Mouse (Mus musculus) G1E (cell line): ENCODE data around the gene Ppp3ca.

Experiments used
- CTCF ChIP-seq: IDR thresholded peaks from 2 replicates; pipeline ENCODE4 v1.5.1; 2012; ENCODE audit warnings: low read depth, low read length, inconsistent platforms, mixed read lengths
- GATA1 ChIP-seq: IDR thresholded peaks from 2 replicates; pipeline ENCODE4 v1.6.1; 2012; ENCODE audit warnings: borderline replicate concordance, low read length, inconsistent platforms, mixed read lengths
- GATA2 ChIP-seq: IDR thresholded peaks from 2 replicates; pipeline ENCODE4 v1.6.1; 2012; ENCODE audit warnings: low read depth, low read length, inconsistent platforms, borderline replicate concordance
- POLR2AphosphoS5 ChIP-seq: IDR thresholded peaks from 2 replicates; pipeline ENCODE4 v1.6.1; 2012; ENCODE audit warnings: low read depth, low read length, inconsistent platforms; ENCODE audit not compliant: insufficient replicate concordance
- TAL1 ChIP-seq: conservative IDR thresholded peaks from 2 replicates; pipeline ENCODE4 v1.6.1; 2012; ENCODE audit warnings: low read depth, low read length, inconsistent platforms, mixed read lengths

DNA sequence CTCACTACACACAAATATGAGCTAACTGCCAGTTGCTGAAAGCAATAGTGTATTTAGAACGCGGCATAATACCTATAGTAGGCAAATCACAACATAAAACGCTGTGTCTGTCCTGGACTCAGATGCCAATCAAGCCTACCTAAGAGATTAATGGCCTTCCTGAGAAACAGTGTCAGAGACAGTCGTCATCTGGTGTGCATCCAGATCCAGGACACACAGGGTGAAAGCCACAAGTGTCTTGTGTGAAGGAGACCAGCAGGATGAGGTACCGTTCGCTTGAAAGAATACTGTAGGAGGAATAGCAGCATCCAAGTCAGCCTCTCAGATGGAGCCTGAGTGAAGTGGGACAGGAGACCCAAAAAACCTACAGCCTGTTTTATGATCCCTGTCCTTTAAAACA is 231.1 kb downstream of the Ppp3ca start:
- TF ChIP-seq GATA1 (no peak), CTCF (no peak), TAL1 (no peak), POLR2AphosphoS5 (no peak), GATA2 (no peak)
